Mouse (Mus musculus) forebrain, embryonic 15.5 days (tissue): ENCODE results near the gene Rftn1. TPM values are rescaled to one million over a fixed set of nuclear protein-coding genes. Genes with fewer than 3 reads are reported as not detected.

Source experiments
- ATAC-seq: fragments of 200-750 bp; cut with Nextera tagmentation; replicated peaks from 2 replicates; pipeline ENCODE4 v1.8.0; 2017; ENCODE audit warnings: mild to moderate bottlenecking, moderate TSS enrichment, moderate library complexity
- H3K27ac ChIP-seq: fragments of 300-500 bp; sonication (generic); replicated peaks from 2 replicates; pipeline ENCODE4 v1.5.1; 2015; ENCODE audit warnings: mild to moderate bottlenecking, inconsistent platforms
- H3K27me3 ChIP-seq: fragments of 300-500 bp; sonication (generic); 2 replicates; pipeline ENCODE4 v1.6.1; 2015; ENCODE audit warnings: inconsistent platforms
- H3K36me3 ChIP-seq: fragments of 300-500 bp; sonication (generic); 2 replicates; pipeline ENCODE4 v1.6.1; 2015; ENCODE audit warnings: mild to moderate bottlenecking, inconsistent platforms
- H3K4me1 ChIP-seq: fragments of 300-500 bp; sonication (generic); 2 replicates; pipeline ENCODE4 v1.6.1; 2015; ENCODE audit warnings: inconsistent platforms
- H3K4me2 ChIP-seq: fragments of 300-500 bp; sonication (generic); replicated peaks from 2 replicates; pipeline ENCODE4 v1.6.1; 2015; ENCODE audit warnings: mild to moderate bottlenecking, inconsistent platforms
- H3K4me3 ChIP-seq: fragments of 300-500 bp; sonication (generic); 2 replicates; pipeline ENCODE4 v1.5.1; 2015; ENCODE audit warnings: mild to moderate bottlenecking, inconsistent platforms
- H3K9ac ChIP-seq: fragments of 300-500 bp; sonication (generic); replicated peaks from 2 replicates; pipeline ENCODE4 v1.6.1; 2015; ENCODE audit warnings: mild to moderate bottlenecking, inconsistent platforms
- H3K9me3 ChIP-seq: fragments of 300-500 bp; sonication (generic); 2 replicates; pipeline ENCODE4 v1.6.1; 2016; ENCODE audit warnings: inconsistent platforms
- WGBS: fragments of 180-500 bp; shearing (Covaris S2); methylation state at CpG from one replicate; pipeline ENCODE4 v1.1.7; 2015; ENCODE audit warnings: mixed read lengths; 5-methylcytosine and 5-hydroxymethylcytosine counted together
- polyA plus RNA-seq: library from polyadenylated mRNA; unstranded; fragments of >200 nt; fragmentation: Nextera tagmentation; extraction: Ambion mirVana; gene quantifications from 2 replicates; pipeline ENCODE4 v1.2.1, GENCODE M21; 2015

Rftn1 gene
- polyA plus RNA-seq, 1 experiment from 2014 or later = 23.6 TPM

DNA sequence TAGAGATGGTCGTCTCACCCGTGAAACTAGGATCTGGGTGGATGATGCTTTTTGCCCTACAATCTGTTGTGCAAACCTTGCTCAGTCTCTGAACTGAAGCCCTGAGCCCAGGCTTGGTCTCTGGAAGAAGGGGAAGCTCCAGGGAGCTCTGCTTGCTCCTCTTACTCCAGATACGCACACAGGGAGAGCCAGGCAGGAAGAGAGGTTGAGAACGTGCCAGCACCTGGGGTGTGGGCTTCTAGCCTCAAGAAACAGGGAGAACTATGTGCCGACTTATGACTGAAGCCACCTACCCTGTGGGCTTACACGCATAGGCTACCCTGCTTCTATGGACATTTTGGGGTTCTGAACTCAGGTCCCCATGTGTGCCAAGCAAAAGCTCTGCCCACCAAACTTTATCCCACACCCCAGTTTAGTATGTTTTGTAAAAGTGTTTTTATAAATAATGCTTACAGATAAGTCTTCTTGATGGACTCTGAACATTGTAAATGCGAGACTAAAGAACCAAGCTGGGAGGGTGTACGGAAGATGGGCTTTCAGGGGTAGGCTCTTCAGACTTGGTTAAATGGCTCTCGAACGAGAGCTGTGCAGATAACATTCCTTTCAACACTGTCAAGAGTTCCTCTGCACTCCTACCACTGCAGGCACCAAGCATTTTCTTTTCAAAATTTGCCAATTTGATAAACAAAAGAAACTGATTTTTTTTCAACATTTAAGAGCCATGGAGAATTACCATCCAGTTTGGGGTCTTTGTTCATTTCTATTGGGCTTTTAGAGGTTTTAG is 152.4 kb downstream of the Rftn1 start:
- H3K4me2 ChIP-seq = no peak overlapping the region
- H3K9me3 ChIP-seq = no peaks in the 10 kb centered on the region
- no peaks in the 10 kb centered on the region for H3K27me3 ChIP-seq
- no peak overlapping the region for H3K4me3 ChIP-seq
- no peaks in the 10 kb centered on the region for H3K36me3 ChIP-seq
- H3K27ac ChIP-seq = peak overlapping the region; percentile 76; the same call in 1 of the 2 replicates
- WGBS = 72% methylated on average over 10 of the region's 10 CpGs
- peaks cover 16% of the 10 kb centered on the region for H3K4me1 ChIP-seq
- no peak overlapping the region for H3K9ac ChIP-seq
- ATAC-seq = no peak

DNA sequence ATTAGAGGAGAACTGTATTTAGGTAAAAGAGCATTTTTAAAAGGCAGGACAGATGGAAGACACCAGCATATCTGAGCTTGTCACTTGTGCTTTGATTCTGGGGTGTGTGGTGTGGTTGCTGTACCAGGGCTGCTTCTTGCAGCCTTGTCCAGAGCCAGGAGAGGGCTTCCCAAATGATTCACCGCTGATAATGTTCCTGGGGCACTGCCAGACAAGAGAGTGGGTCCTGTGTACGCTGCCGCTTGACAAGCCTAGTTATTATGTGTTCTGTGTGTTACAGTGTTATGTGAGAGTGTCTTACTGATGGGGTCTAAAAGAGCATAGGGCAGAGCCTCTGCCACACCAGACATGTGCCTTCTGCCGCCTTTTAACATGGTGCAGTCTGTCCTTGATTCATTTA is 153.1 kb downstream of the Rftn1 start:
- peak overlapping the region; percentile 76 for H3K27ac ChIP-seq
- no peaks in the 10 kb centered on the region for H3K36me3 ChIP-seq
- no peaks in the 10 kb centered on the region for H3K9me3 ChIP-seq
- no peaks in the 10 kb centered on the region for H3K27me3 ChIP-seq
- peaks cover 16% of the 10 kb centered on the region for H3K4me1 ChIP-seq
- WGBS = 50% methylated on average over 4 of the region's 4 CpGs
- H3K9ac ChIP-seq = no peak overlapping the region
- no peak overlapping the region for H3K4me2 ChIP-seq
- no peak overlapping the region for H3K4me3 ChIP-seq
- no peak for ATAC-seq

DNA sequence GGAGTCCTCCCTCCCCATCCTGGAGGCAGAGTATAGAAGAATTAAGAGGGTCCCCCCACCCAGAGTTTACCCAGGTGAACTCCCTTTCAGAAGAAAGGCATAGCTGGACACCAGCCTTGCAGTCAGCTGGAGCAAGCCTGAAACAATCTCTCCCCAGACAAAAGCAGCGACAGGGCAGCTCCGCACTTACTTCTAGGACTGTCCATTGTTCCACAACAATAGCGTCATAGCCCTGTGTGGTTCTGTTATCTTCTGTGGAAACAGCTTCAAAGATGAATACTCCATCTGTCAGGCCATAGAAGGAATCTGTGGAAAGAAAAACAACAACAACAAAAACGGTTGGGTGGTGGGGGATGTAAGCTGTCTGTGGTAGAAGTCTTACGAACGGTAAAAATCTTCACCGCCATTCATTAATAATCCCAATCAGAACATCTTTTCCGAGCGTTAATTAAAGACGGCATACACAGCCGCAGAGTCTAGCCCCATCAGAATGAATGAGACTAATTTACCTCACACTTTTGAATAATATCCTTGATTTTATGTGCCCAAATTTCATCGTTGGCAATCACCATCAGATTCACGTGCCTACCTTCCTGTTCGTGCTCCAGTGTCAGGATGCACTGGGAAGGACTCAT is 153.6 kb downstream of the Rftn1 start:
- Histone ChIP-seq H3K9me3 (no peaks in the 10 kb centered on the region), H3K9ac (no peak overlapping the region), H3K27me3 (no peaks in the 10 kb centered on the region), H3K36me3 (no peaks in the 10 kb centered on the region), H3K4me2 (no peak overlapping the region), H3K4me1 (peaks cover 16% of the 10 kb centered on the region), H3K27ac (peak overlapping the region; percentile 76), H3K4me3 (no peak overlapping the region)
- 41% methylated on average over 14 of the region's 14 CpGs for WGBS
- ATAC-seq = peak; percentile 55

DNA sequence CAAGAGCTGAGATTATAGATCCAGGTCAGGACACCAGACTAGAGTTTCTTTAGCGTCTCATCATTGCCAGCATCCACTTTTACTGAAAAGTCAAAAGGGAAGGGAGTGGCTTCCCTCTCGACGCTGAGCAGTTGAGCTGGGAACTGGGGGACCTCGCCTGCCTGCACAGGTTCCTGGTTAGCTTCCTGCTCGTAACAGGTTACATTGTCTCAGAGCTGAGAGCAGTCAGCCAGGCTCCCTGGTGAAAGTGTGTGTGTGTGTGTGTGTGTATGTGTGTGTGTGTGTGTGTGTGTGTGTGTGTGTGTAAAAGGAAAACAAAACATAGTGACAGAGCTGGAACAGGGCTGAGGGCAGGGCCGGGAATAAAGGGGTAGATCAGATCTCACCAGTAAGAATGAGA is 156.8 kb downstream of the Rftn1 start:
- Histone ChIP-seq H3K4me1 (peaks cover 16% of the 10 kb centered on the region), H3K9ac (no peak overlapping the region), H3K4me2 (no peak overlapping the region), H3K4me3 (no peak overlapping the region), H3K27ac (no peak overlapping the region), H3K27me3 (no peaks in the 10 kb centered on the region), H3K9me3 (no peaks in the 10 kb centered on the region), H3K36me3 (no peaks in the 10 kb centered on the region)
- whole genome bisulfite sequencing = 75% methylated on average over 6 of the region's 6 CpGs
- no peak for ATAC-seq

DNA sequence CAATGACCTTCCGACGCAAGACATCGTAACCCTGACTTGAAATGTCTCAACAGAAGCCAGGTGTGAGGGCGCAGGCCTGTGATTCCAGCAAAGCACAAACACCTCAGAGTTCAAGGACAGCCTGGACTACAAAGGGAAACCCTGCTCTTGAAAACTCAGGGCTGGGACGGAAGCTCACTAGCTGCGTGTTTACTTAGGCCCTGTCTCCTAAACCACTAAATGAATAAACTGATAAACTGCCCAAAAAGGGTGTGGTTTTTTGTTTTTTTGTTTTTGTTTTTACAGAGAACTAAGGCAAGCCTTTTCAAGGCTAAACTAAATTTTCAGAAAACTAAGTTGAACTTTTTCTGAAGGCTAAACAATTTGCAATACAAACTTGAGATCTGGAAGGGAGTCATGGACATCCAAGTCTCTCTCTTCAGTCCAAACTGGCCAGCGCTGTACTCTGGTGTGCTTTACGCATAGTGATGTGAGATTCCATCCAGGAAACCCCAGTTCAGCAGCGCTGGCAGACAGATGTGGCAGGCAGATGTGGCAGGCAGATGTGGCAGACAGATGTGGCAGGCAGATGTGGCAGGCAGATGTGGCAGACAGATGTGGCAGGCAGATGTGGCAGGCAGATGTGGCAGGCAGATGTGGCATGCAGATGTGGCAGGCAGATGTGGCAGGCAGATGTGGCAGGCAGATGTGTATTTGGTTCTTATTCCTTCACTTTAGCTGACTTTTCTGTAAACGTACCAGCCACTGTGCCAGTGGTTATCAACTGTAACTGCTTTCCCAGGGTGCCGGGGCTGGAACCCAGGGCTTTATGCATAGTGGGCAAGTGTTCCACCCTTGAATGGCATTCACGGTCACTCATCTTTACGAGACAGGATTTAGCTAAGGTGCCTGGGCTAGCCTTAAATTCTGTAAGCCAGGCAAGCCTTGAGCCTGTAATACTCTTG is 158.7 kb downstream of the Rftn1 start:
- no peaks in the 10 kb centered on the region for H3K27me3 ChIP-seq
- WGBS = 89% methylated on average over 13 of the region's 13 CpGs
- ATAC-seq = no peak

GRCm38 (mm10) chr17:50025651-50026050 is 164.8 kb downstream of the Rftn1 start:
- 86% methylated on average over 1 of the region's 1 CpGs for WGBS
- Histone ChIP-seq H3K4me1 (peaks cover 13% of the 10 kb centered on the region), H3K27me3 (no peaks in the 10 kb centered on the region), H3K4me3 (no peak overlapping the region), H3K9me3 (no peaks in the 10 kb centered on the region), H3K4me2 (no peak overlapping the region), H3K36me3 (no peaks in the 10 kb centered on the region), H3K27ac (no peak overlapping the region), H3K9ac (no peak overlapping the region)
- no peak for ATAC-seq

More for the DNA sequence above, 158.7 kb downstream of the Rftn1 start:
- H3K36me3 ChIP-seq = no peaks in the 10 kb centered on the region
- no peaks in the 10 kb centered on the region for H3K9me3 ChIP-seq
- H3K4me3 ChIP-seq = no peak overlapping the region
- H3K4me2 ChIP-seq = no peak overlapping the region
- no peak overlapping the region for H3K9ac ChIP-seq
- H3K27ac ChIP-seq = no peak overlapping the region
- peaks cover 5% of the 10 kb centered on the region for H3K4me1 ChIP-seq

DNA sequence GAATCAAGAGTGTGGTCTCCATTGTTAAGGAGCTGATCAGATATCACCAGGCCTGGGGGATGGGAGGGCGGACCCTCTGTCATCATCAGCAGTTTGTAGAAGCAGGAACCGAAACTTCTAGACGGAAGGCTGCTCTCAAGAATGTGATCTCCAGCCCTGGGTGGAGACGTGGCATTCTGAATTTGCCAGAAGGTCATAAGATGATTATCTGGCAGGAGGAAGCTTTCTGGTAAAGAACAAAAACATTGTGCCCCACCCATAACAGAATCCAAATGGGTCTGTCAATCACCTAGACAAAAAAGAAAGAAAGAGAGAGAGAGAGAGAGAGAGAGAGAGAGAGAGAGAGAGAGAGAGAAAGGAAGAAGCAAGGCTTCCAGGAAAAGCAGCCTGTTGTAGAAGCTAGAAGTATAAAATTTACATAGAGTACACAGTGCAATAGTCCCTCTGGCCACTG is 165.3 kb downstream of the Rftn1 start:
- no peak overlapping the region for H3K9ac ChIP-seq
- no peaks in the 10 kb centered on the region for H3K36me3 ChIP-seq
- WGBS = 52% methylated on average over 4 of the region's 4 CpGs
- no peak overlapping the region for H3K27ac ChIP-seq
- no peak overlapping the region for H3K4me2 ChIP-seq
- no peak for ATAC-seq
- H3K9me3 ChIP-seq = no peaks in the 10 kb centered on the region
- no peak overlapping the region for H3K4me3 ChIP-seq
- H3K27me3 ChIP-seq = no peaks in the 10 kb centered on the region
- H3K4me1 ChIP-seq = peaks cover 18% of the 10 kb centered on the region

DNA sequence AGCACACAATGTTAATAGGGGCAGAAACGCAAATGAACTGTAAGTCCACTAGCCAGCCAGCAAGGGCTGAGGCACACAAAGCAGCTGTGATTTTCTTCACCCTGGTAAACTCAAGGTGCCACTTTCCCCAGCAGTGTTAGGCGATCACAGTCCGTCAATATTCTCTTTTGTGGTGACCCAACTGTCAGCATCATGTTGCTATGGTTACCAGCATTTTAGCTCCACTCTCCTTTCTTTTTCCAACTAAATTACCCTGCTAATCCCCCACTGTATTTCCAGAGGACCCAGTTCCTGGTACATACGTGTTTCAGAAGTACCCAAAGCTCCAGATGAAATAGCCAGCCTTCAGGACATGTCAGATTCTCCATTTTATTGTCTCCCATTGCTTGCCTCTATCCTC is 169.1 kb downstream of the Rftn1 start:
- Histone ChIP-seq H3K27me3 (no peaks in the 10 kb centered on the region), H3K4me1 (peaks cover 47% of the 10 kb centered on the region), H3K9me3 (no peaks in the 10 kb centered on the region), H3K4me2 (no peak overlapping the region), H3K4me3 (no peak overlapping the region), H3K9ac (no peak overlapping the region), H3K27ac (peak overlapping the region; percentile 84), H3K36me3 (no peaks in the 10 kb centered on the region)
- ATAC-seq = peak; percentile 62
- WGBS = 2% methylated on average over 4 of the region's 4 CpGs

GRCm38 (mm10) chr17:50020211-50021001 is 170.1 kb downstream of the Rftn1 start:
- ATAC-seq = peak; percentile 81
- Histone ChIP-seq H3K4me3 (no peak overlapping the region), H3K9ac (0 out of 2 replicates have a peak overlapping the region, but pooled peaks have one; percentile 11), H3K4me1 (peaks cover 47% of the 10 kb centered on the region), H3K4me2 (peak overlapping the region; percentile 5; the same call in 1 of the 2 replicates), H3K9me3 (no peaks in the 10 kb centered on the region), H3K27me3 (no peaks in the 10 kb centered on the region), H3K36me3 (no peaks in the 10 kb centered on the region), H3K27ac (peak overlapping the region; percentile 84)
- WGBS = 31% methylated on average over 16 of the region's 16 CpGs

GRCm38 (mm10) chr17:50019819-50020210 is 170.7 kb downstream of the Rftn1 start:
- no peak overlapping the region for H3K9ac ChIP-seq
- WGBS = 67% methylated on average over 3 of the region's 3 CpGs
- H3K27ac ChIP-seq = peak overlapping the region; percentile 84
- no peak for ATAC-seq
- H3K4me1 ChIP-seq = peaks cover 47% of the 10 kb centered on the region
- H3K4me3 ChIP-seq = no peak overlapping the region
- no peaks in the 10 kb centered on the region for H3K36me3 ChIP-seq
- no peaks in the 10 kb centered on the region for H3K9me3 ChIP-seq
- H3K4me2 ChIP-seq = no peak overlapping the region
- H3K27me3 ChIP-seq = no peaks in the 10 kb centered on the region

- peak; percentile 32; the same call in 1 of the 2 replicates for ATAC-seq
- Histone ChIP-seq H3K4me2 (no peak overlapping the region), H3K4me3 (no peak overlapping the region), H3K9ac (no peak overlapping the region), H3K4me1 (peaks cover 47% of the 10 kb centered on the region), H3K27ac (peak overlapping the region; percentile 84), H3K36me3 (no peaks in the 10 kb centered on the region), H3K9me3 (no peaks in the 10 kb centered on the region), H3K27me3 (no peaks in the 10 kb centered on the region)
- 31% methylated on average over 5 of the region's 5 CpGs for WGBS
Observed at GRCm38 (mm10) chr17:50019090-50019489, 171.4 kb downstream of the Rftn1 start.
